Mouse (Mus musculus) CH12.LX (cell line): ENCODE measurements around the gene Gm20388.

ENCODE experiments used
- BHLHE40 ChIP-seq: IDR thresholded peaks from 2 replicates; pipeline ENCODE4 v1.6.1; 2011; ENCODE audit warnings: mild to moderate bottlenecking, low read depth, low read length, improper control_type of control experiment
- CTCF ChIP-seq, 2 experiments: IDR thresholded peaks in 1 of 2; conservative IDR thresholded peaks in 1 of 2; 2 replicates each; pipeline ENCODE4 v1.5.1; 2011 to 2012; ENCODE audit warnings: low read depth in 2 of 2, low read length in 2 of 2, improper control_type of control experiment in 1 of 2, inconsistent platforms in 1 of 2, mild to moderate bottlenecking in 1 of 2, moderate library complexity in 1 of 2
- E2F4 ChIP-seq: IDR thresholded peaks from 2 replicates; pipeline ENCODE4 v1.6.1; 2011; ENCODE audit warnings: low read depth, low read length, improper control_type of control experiment; ENCODE audit not compliant: insufficient replicate concordance
- EP300 ChIP-seq: IDR thresholded peaks from 2 replicates; pipeline ENCODE4 v1.6.1; 2011; ENCODE audit warnings: low read length, improper control_type of control experiment
- HCFC1 ChIP-seq: IDR thresholded peaks from 2 replicates; pipeline ENCODE4 v1.6.1; 2012; ENCODE audit warnings: low read depth, mild to moderate bottlenecking, inconsistent platforms, low read length, improper control_type of control experiment
- IRF4 ChIP-seq: IDR thresholded peaks from 2 replicates; pipeline ENCODE4 v1.6.1; 2014; ENCODE audit warnings: low read depth, mild to moderate bottlenecking, inconsistent platforms, low read length, improper control_type of control experiment
- MAX ChIP-seq: IDR thresholded peaks from 2 replicates; pipeline ENCODE4 v1.6.1; 2011; ENCODE audit warnings: low read length, improper control_type of control experiment
- NELFE ChIP-seq: IDR thresholded peaks from 2 replicates; pipeline ENCODE4 v1.6.1; 2011; ENCODE audit warnings: low read depth, low read length, improper control_type of control experiment
- POLR2A ChIP-seq: IDR thresholded peaks from 2 replicates; pipeline ENCODE4 v1.6.1; 2011; ENCODE audit warnings: low read depth, mild to moderate bottlenecking, improper control_type of control experiment, low read length
- RCOR1 ChIP-seq: conservative IDR thresholded peaks from 2 replicates; pipeline ENCODE4 v1.6.1; 2012; ENCODE audit warnings: low read depth, mild to moderate bottlenecking, inconsistent platforms, low read length, improper control_type of control experiment
- TCF12 ChIP-seq: IDR thresholded peaks from 2 replicates; pipeline ENCODE4 v1.6.1; 2014; ENCODE audit warnings: low read depth, mild to moderate bottlenecking, inconsistent platforms, low read length, improper control_type of control experiment
- USF1 ChIP-seq: IDR thresholded peaks from 2 replicates; pipeline ENCODE4 v1.6.1; 2014; ENCODE audit warnings: low read depth, mild to moderate bottlenecking, inconsistent platforms, low read length, improper control_type of control experiment
- ZC3H11A ChIP-seq: IDR thresholded peaks from 2 replicates; pipeline ENCODE4 v1.6.1; 2012; ENCODE audit warnings: low read depth, mild to moderate bottlenecking, inconsistent platforms, low read length, improper control_type of control experiment

DNA sequence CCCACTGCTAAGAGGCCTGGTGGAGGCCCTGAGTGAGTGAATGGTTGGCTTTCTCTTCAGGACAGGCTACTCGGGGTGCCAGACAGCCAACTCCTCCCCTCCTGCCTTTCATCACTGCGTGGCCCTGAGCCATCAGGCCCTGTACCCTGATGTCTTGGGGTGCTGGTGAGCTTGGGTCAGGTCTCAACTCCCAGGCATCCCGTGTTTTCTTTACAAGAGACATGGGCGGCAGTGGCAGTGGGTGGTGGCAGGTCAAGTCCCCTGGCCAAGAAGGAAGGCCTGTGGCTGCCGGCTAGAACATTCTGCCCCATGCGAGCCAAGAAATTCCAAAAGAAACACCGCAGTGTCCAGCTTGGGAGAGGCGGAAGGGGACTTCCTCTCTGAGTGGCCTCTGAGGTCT is 275.8 kb downstream of the Gm20388 start:
- TF ChIP-seq CTCF (conservative IDR thresholded peaks at IDR 0.05 in 1 of 2, IDR thresholded peaks at IDR 0.05 in 1 of 2; ENCODE audit: low read depth in 2 of 2, low read length in 2 of 2) (no peak), POLR2A (no peak), ZC3H11A (no peak), EP300 (no peak), USF1 (no peak), HCFC1 (no peak), BHLHE40 (no peak), E2F4 (no peak), IRF4 (no peak), MAX (no peak), TCF12 (no peak), RCOR1 (no peak), NELFE (no peak)
